16 mouse cellular contexts compared by ENCODE assay signal in genomic region chr1:35774566-35774965, GRCm38 (mm10).
"Had no signal": no experiment of that assay in that cellular context is flagged by ENCODE, and none has a peak within 500 bp of the region (broad histone marks: within the 10 kb centered on the region; RNA-seq: fewer than 3 reads in every experiment).

No protein-coding gene starts in this region.

- H3K9ac ChIP-seq: neural tube, embryonic 13.5 days; neural tube, embryonic 15.5 days; stomach, embryonic 15.5 days had no signal

- H3K9me3 ChIP-seq: neural tube, embryonic 13.5 days; neural tube, embryonic 15.5 days; stomach, embryonic 15.5 days had no signal

- H3K4me1 ChIP-seq: neural tube, embryonic 13.5 days; neural tube, embryonic 15.5 days; stomach, embryonic 15.5 days had no signal

- H3K27ac ChIP-seq: neural tube, embryonic 13.5 days; neural tube, embryonic 15.5 days; stomach, embryonic 15.5 days; stomach, postnatal 0 days had no signal

- H3K4me2 ChIP-seq: neural tube, embryonic 13.5 days; neural tube, embryonic 15.5 days; stomach, embryonic 15.5 days had no signal

- DNase-seq: retina, postnatal 1 day; right cerebral cortex, adult 18-20 months; right cerebral cortex, postnatal 14 days; right cerebral cortex, postnatal 25 days; right cerebral cortex, postnatal 4 days; spleen, adult 18-20 months; thymus, adult 18-20 months; thymus, adult 2 months; thymus, postnatal 14 days; thymus, postnatal 25 days; thymus, postnatal 36 days; thymus, postnatal 4 days had no signal

- H3K27me3 ChIP-seq: neural tube, embryonic 13.5 days; neural tube, embryonic 15.5 days; stomach, embryonic 15.5 days had no signal

- H3K4me3 ChIP-seq: neural tube, embryonic 13.5 days; neural tube, embryonic 15.5 days; stomach, embryonic 15.5 days had no signal

- H3K36me3 ChIP-seq: neural tube, embryonic 13.5 days; neural tube, embryonic 15.5 days; stomach, embryonic 15.5 days had no signal
